Mouse (Mus musculus): ENCODE results near the gene Lrrc34. TPM values are rescaled to one million over a fixed set of nuclear protein-coding genes. Genes with fewer than 3 reads are reported as not detected.
A peak's percentile ranks its signal among the peaks of the same experiment; 100 is the strongest.

The Lrrc34 gene
- polyA plus RNA-seq, 1 experiment from 2014 or later = 1.6 TPM

DNA sequence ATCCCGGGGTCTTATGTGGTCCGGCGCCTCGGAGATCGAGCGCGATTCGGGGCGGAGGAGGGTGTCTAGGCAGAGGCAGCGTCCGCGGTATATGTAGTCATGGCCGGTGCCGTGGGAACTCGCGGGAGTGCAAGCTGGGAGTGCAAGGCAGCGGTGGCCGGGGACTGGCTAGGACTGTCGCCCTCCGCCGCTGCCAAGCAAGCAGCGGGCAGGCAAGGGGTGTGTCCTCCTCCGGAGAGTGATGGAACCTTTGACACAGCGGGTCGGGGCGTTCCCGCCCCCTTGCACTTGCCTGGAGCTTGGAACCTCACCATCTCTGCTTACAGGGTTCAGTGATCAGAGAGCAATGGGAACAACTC is 45.0 kb downstream of the Lrrc34 start:
- Histone ChIP-seq H3K27ac (ENCODE audit: low read depth, low read length) (peak overlapping the region; percentile 91), H3K36me3 (ENCODE audit: control insufficient read depth, insufficient read depth, low read length) (peaks cover 26% of the 10 kb centered on the region), H3K9me3 (replicated peaks; ENCODE audit: control insufficient read depth, low read length) (no peaks in the 10 kb centered on the region), H3K4me3 (ENCODE audit: low read depth, low read length) (peak overlapping the region; percentile 68), H3K9ac (ENCODE audit: low read length) (peak overlapping the region; percentile 80), H3K27me3 (replicated peaks; ENCODE audit: control insufficient read depth, insufficient read depth, low read length) (no peaks in the 10 kb centered on the region), H3K4me1 (ENCODE audit: control insufficient read depth, insufficient read depth, low read length) (peaks cover 12% of the 10 kb centered on the region), H3K4me2 (ENCODE audit: low read length) (peak overlapping the region; percentile 79)
- DNase-seq (ENCODE audit: low spot score) (no peak), ATAC-seq (no peak; the same call in 1 of the 2 replicates)
- WGBS = 0% methylated on average over 27 of the region's 27 CpGs

DNA sequence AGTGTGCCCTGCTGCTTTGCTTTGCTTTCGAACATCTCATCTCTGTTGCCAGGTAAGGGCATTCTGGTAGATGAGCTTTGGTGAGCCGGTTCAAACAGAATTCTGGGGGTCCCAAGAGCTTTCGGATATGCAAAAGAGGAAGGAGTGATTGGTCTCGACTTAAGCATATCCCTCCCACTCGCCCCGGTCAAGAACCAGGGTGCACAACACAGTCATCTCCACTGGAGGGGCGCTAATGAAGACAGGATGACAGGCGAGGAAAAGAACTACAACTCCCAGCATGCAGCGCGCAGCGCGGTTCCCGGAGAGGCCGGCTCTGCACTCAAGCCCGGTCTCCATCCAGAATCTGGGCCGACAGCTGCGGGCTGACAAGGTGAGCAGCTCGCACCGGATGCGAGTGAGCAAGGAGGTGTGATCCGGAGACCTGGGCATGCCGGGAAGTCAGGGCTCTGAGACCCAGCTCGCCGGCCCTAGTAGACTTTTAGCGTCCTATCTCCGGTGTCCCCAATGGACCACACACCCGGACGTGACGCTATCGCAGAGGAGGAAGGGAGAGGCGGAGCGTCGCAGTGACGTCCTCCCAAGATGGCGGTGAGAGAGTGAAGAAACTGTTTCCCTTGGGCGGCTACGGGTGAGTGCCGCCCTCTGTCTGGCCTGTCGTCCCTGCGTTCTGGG is 45.5 kb downstream of the Lrrc34 start, which contains the start of gene Mynn:
Mynn (plus strand) TSS at position 1 of the 675 bp plus-strand sequence.
- Histone ChIP-seq H3K4me3 (ENCODE audit: low read depth, low read length) (peak within 1 kb of the TSS; percentile 68), H3K4me1 (ENCODE audit: control insufficient read depth, insufficient read depth, low read length) (peaks cover 12% of the 10 kb centered on the region), H3K9me3 (replicated peaks; ENCODE audit: control insufficient read depth, low read length) (no peaks in the 10 kb centered on the region), H3K9ac (ENCODE audit: low read length) (peak within 1 kb of the TSS; percentile 80), H3K36me3 (ENCODE audit: control insufficient read depth, insufficient read depth, low read length) (peaks cover 21% of the 10 kb centered on the region), H3K4me2 (ENCODE audit: low read length) (peak within 1 kb of the TSS; percentile 79), H3K27ac (ENCODE audit: low read depth, low read length) (peak within 1 kb of the TSS; percentile 91), H3K27me3 (replicated peaks; ENCODE audit: control insufficient read depth, insufficient read depth, low read length) (no peaks in the 10 kb centered on the region)
- WGBS = under 1% methylated on average over 40 of the region's 40 CpGs
- peak; percentile 95 for ATAC-seq
- peak; percentile 97 for DNase-seq (ENCODE audit: low spot score)

GRCm38 (mm10) chr3:30601610-30602064 is 46.0 kb downstream of the Lrrc34 start:
- Histone ChIP-seq H3K27me3 (replicated peaks; ENCODE audit: control insufficient read depth, insufficient read depth, low read length) (no peaks in the 10 kb centered on the region), H3K36me3 (ENCODE audit: control insufficient read depth, insufficient read depth, low read length) (peaks cover 18% of the 10 kb centered on the region), H3K4me3 (ENCODE audit: low read depth, low read length) (peak overlapping the region; percentile 68), H3K9ac (ENCODE audit: low read length) (peak overlapping the region; percentile 80), H3K4me1 (ENCODE audit: control insufficient read depth, insufficient read depth, low read length) (peaks cover 12% of the 10 kb centered on the region), H3K27ac (ENCODE audit: low read depth, low read length) (peak overlapping the region; percentile 91), H3K9me3 (replicated peaks; ENCODE audit: control insufficient read depth, low read length) (no peaks in the 10 kb centered on the region), H3K4me2 (ENCODE audit: low read length) (peak overlapping the region; percentile 79)
- DNase-seq (ENCODE audit: low spot score) (no peak), ATAC-seq (no peak)
- 2% methylated on average over 13 of the region's 13 CpGs for WGBS

GRCm38 (mm10) chr3:30601175-30601574 is 46.5 kb downstream of the Lrrc34 start:
- no peaks in the 10 kb centered on the region for H3K27me3 ChIP-seq (replicated peaks; ENCODE audit: control insufficient read depth, insufficient read depth, low read length)
- peaks cover 14% of the 10 kb centered on the region for H3K36me3 ChIP-seq (ENCODE audit: control insufficient read depth, insufficient read depth, low read length)
- 0 out of 2 replicates have a peak overlapping the region, but pooled peaks have one; percentile 14 for H3K27ac ChIP-seq (ENCODE audit: low read depth, low read length)
- WGBS = under 1% methylated on average over 17 of the region's 17 CpGs
- peak overlapping the region; percentile 68 for H3K4me3 ChIP-seq (ENCODE audit: low read depth, low read length)
- no peak overlapping the region for H3K9ac ChIP-seq (ENCODE audit: low read length)
- H3K4me2 ChIP-seq (ENCODE audit: low read length) = peak overlapping the region; percentile 79
- ATAC-seq = peak; percentile 43
- H3K9me3 ChIP-seq (replicated peaks; ENCODE audit: control insufficient read depth, low read length) = no peaks in the 10 kb centered on the region
- H3K4me1 ChIP-seq (ENCODE audit: control insufficient read depth, insufficient read depth, low read length) = peaks cover 12% of the 10 kb centered on the region
- DNase-seq (ENCODE audit: low spot score) = peak; percentile 96

- ATAC-seq (no peak), DNase-seq (ENCODE audit: low spot score) (peak; percentile 58)
- Histone ChIP-seq H3K36me3 (ENCODE audit: control insufficient read depth, insufficient read depth, low read length) (peaks cover 11% of the 10 kb centered on the region), H3K9me3 (replicated peaks; ENCODE audit: control insufficient read depth, low read length) (no peaks in the 10 kb centered on the region), H3K4me1 (ENCODE audit: control insufficient read depth, insufficient read depth, low read length) (peaks cover 14% of the 10 kb centered on the region), H3K4me3 (ENCODE audit: low read depth, low read length) (peak overlapping the region; percentile 68), H3K27ac (ENCODE audit: low read depth, low read length) (peak overlapping the region; percentile 72; the same call in 1 of the 2 replicates), H3K27me3 (replicated peaks; ENCODE audit: control insufficient read depth, insufficient read depth, low read length) (no peaks in the 10 kb centered on the region), H3K4me2 (ENCODE audit: low read length) (peak overlapping the region; percentile 79), H3K9ac (ENCODE audit: low read length) (peak overlapping the region; percentile 61)
- WGBS = under 1% methylated on average over 14 of the region's 14 CpGs
Observed at GRCm38 (mm10) chr3:30600717-30601116, 47.0 kb downstream of the Lrrc34 start.

GRCm38 (mm10) chr3:30599711-30600545 is 47.7 kb downstream of the Lrrc34 start, which contains the start of gene Actrt3:
TSS of gene Actrt3 (minus strand) at chr3:30599939.
- Histone ChIP-seq H3K9ac (ENCODE audit: low read length) (peak within 1 kb of the TSS; percentile 61), H3K9me3 (replicated peaks; ENCODE audit: control insufficient read depth, low read length) (no peaks in the 10 kb centered on the region), H3K4me2 (ENCODE audit: low read length) (peak within 1 kb of the TSS; percentile 79), H3K4me1 (ENCODE audit: control insufficient read depth, insufficient read depth, low read length) (peaks cover 14% of the 10 kb centered on the region), H3K27ac (ENCODE audit: low read depth, low read length) (peak within 1 kb of the TSS; percentile 72; the same call in 1 of the 2 replicates), H3K4me3 (ENCODE audit: low read depth, low read length) (peak within 1 kb of the TSS; percentile 68), H3K27me3 (replicated peaks; ENCODE audit: control insufficient read depth, insufficient read depth, low read length) (no peaks in the 10 kb centered on the region), H3K36me3 (ENCODE audit: control insufficient read depth, insufficient read depth, low read length) (peaks cover 7% of the 10 kb centered on the region)
- ATAC-seq (no peak), DNase-seq (ENCODE audit: low spot score) (peak; percentile 59)
- 2% methylated on average over 32 of the region's 32 CpGs for WGBS

DNA sequence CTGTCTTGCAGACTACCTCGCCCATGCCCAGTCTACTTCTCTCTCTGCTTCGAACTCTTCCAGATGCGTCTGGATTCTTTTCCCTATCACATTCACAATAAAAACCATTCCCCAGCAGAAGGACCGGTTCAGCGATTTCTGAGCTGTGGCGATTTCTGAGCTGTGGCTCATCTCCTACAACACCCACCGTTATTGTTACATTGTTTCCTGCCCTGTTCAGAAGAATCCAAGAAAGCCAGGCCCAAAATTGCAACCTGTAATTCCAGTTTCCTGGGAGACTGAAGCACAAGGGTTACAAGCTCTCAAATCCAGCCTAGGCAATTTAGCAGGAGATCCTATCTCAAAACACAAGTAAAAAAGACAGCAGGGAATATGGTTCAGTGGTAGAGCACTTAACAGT is 50.4 kb downstream of the Lrrc34 start:
- ATAC-seq = no peak
- Histone ChIP-seq H3K4me3 (ENCODE audit: low read depth, low read length) (no peak overlapping the region), H3K36me3 (ENCODE audit: control insufficient read depth, insufficient read depth, low read length) (no peaks in the 10 kb centered on the region), H3K9ac (ENCODE audit: low read length) (no peak overlapping the region), H3K27ac (ENCODE audit: low read depth, low read length) (no peak overlapping the region), H3K4me2 (ENCODE audit: low read length) (no peak overlapping the region), H3K9me3 (replicated peaks; ENCODE audit: control insufficient read depth, low read length) (no peaks in the 10 kb centered on the region), H3K27me3 (replicated peaks; ENCODE audit: control insufficient read depth, insufficient read depth, low read length) (no peaks in the 10 kb centered on the region), H3K4me1 (ENCODE audit: control insufficient read depth, insufficient read depth, low read length) (peaks cover 10% of the 10 kb centered on the region)
- DNase-seq (ENCODE audit: low spot score) = no peak
- 88% methylated on average over 7 of the region's 7 CpGs for WGBS

GRCm38 (mm10) chr3:30595111-30595832 is 52.4 kb downstream of the Lrrc34 start:
- Histone ChIP-seq H3K36me3 (ENCODE audit: control insufficient read depth, insufficient read depth, low read length) (no peaks in the 10 kb centered on the region), H3K4me3 (ENCODE audit: low read depth, low read length) (peak overlapping the region; percentile 54), H3K4me1 (ENCODE audit: control insufficient read depth, insufficient read depth, low read length) (peaks cover 10% of the 10 kb centered on the region), H3K9me3 (replicated peaks; ENCODE audit: control insufficient read depth, low read length) (no peaks in the 10 kb centered on the region), H3K27ac (ENCODE audit: low read depth, low read length) (peak overlapping the region; percentile 6; the same call in 1 of the 2 replicates), H3K9ac (ENCODE audit: low read length) (peak overlapping the region; percentile 70), H3K27me3 (replicated peaks; ENCODE audit: control insufficient read depth, insufficient read depth, low read length) (no peaks in the 10 kb centered on the region), H3K4me2 (ENCODE audit: low read length) (peak overlapping the region; percentile 52)
- ATAC-seq = peak; percentile 77
- DNase-seq (ENCODE audit: low spot score) = peak; percentile 70
- 0% methylated on average over 59 of the region's 62 CpGs for WGBS
